Mouse (Mus musculus) spleen, postnatal 10 days (tissue): ENCODE data around the gene BC100530.
"Not testable (repeated sequence)": the region's sequence is repeated elsewhere in the genome, so short reads cannot be mapped to it uniquely, and the experiment has no call there.

ENCODE experiments used
- DNase-seq, 2 experiments: peaks; one replicate each; pipeline ENCODE4 v3.0.0; 2021 to 2022; ENCODE audit warnings: low spot score in 2 of 2

The BC100530 gene

GRCm38 (mm10) chr16:36367648-36368047 lies at the start of gene BC100530:
Gene BC100530, minus strand, starts transcription at chr16:36367748.
- not testable (repeated sequence) for DNase-seq

DNA sequence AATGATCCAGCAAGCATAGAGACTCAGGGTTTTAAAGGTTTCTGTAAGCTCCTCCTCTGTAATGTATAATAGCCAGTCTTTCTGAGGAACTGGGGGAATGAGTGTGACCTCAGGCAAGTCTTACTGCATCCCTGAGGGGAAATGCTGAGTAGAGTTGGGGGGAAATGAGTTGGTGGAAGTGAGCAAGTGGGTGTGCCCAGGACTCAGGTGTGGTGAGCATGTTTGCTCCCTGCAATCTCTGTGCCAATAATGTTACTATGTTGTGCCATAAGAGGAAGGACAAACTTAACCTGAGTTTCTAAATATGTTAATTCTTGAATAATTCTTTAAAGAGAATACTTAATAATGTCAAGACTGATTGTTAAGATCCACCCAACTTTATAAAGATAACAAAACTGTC lies 40.8 kb upstream of the BC100530 start, which contains the start of gene Stfa2:
Gene Stfa2 (minus strand): TSS at position 101 of the 400 bp plus-strand sequence.
- DNase-seq = no peak

DNA sequence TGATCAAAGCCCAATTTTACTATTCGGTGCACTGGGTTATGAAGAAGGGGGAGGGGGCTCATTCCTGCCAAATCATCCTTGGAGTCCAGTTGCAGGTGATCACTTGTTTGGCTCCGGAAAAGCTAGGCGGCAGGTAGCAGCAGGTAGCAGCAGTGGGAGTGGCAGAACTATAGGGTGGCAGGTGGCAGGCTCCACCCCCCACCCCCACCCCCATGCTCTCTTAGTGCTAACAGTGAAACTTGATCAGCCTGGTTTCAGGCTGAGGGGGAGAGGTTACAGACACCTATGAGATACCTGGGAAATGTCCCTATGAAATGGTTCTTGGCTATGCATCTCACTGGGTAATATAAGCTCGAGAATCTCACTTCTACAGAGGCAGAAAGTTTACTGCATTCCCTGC lies 21.5 kb upstream of the BC100530 start:
- no peak for DNase-seq

DNA sequence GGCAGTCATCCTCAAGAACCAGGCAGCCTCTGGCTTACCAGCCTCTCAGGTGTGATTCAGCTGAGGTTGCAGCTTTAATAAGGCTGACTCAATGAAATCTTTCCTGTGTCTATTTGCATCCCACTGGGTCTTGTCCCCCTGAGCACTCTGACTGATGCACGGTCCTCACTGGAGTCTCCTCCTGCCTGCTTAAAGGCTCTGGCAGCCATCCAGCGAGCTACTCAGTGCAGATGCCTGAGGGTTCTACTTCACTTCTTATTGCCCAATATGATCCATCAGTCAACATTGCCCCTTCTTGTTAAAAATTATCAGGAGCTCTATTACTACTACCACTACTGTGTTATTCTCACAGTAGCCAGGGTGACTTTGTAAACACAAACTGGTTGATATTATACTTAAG lies 30.4 kb downstream of the BC100530 start:
- DNase-seq = no peak

DNA sequence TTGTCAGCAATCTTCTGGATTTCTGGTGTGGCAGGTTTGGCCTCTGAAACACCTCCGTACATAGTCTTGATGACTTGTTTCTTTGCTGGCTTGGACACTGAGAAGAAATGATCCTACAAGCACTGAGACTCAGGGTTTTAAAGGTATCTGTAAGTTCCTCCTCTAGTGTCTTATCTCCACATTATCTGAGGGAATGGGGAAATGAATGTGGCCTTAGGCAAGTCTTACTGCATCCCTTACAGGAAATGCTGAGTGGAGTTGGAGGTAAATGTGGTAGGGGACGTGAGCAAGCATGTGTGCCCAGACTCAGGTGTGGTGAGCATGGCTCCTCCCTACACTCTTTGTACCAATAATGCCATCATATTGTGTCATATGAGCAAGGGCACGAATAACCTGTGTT lies 33.3 kb downstream of the BC100530 start, which contains the start of gene BC117090:
Gene BC117090 (minus strand): TSS at position 101 of the 400 bp plus-strand sequence.
- no peak for DNase-seq

GRCm38 (mm10) chr16:36319286-36319685 lies 48.3 kb downstream of the BC100530 start:
- DNase-seq = no peak

DNA sequence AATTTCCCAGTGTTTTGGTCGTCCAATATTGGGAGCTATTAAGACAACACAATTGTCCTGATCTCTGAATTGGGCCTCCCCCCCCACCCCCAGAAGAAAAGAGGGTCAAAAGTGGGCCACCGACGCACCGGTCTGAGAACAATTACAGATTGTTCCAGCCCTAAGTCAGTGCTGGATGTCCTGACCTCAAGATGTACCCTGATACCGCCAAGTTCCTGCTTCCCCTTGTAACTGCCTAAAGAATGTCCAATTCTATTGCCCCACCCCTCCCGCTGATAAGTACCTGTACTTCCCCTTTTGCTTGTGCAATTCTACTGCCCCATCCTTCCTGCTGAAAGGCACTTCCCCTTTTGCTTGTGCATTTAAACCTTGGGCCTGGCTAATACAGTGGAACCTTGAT lies 51.4 kb downstream of the BC100530 start:
- not testable (repeated sequence) for DNase-seq
